Mouse (Mus musculus): ENCODE measurements at regions not wholly inside any gene's neighbourhood (a gene's known extent, or its start where the extent isn't known, plus 50 kb on each side); places are given as distances from the start of the nearest gene placed in this dataset. TPM values are rescaled to one million over a fixed set of nuclear protein-coding genes. Genes with fewer than 3 reads are reported as not detected.
A peak's percentile ranks its signal among the peaks of the same experiment; 100 is the strongest.

DNA sequence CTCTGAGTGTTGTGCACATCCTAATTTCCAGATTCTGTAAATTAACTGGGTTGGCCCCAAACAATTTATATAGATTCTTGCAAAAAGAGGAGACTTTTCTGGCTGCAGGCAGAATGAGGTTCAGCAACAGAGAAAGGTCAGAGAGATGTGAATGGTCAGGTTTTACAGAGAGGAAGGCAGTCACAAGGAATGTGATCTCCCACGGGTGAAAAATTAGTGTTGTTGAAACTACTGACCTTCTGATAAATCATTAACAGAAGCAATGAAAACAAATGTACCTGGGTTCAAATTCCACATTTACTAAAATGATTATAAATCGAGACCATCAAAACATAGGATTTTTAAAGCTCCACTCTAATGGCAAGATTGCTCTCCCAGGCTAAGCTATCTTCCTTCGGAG, 62.5 kb upstream of the Mpdz start:
- no peak for DNase-seq (ENCODE audit: low spot score)
- H3K4me2 ChIP-seq (replicated peaks) = no peak overlapping the region
- no peaks in the 10 kb centered on the region for H3K36me3 ChIP-seq (replicated peaks; ENCODE audit: control insufficient read depth, insufficient read depth)
- no peak overlapping the region for H3K9ac ChIP-seq
- ATAC-seq (ENCODE audit: low FRiP score) = no peak
- no peak overlapping the region for H3K27ac ChIP-seq
- H3K9me3 ChIP-seq (ENCODE audit: control insufficient read depth, low read length) = no peaks in the 10 kb centered on the region
- H3K4me3 ChIP-seq (replicated peaks; ENCODE audit: low read length) = no peak overlapping the region
- H3K27me3 ChIP-seq (ENCODE audit: control insufficient read depth, insufficient read depth, low read length) = no peaks in the 10 kb centered on the region
- WGBS = 72% methylated on average over 3 of the region's 3 CpGs
- H3K4me1 ChIP-seq (replicated peaks; ENCODE audit: control insufficient read depth, insufficient read depth, low read length) = no peaks in the 10 kb centered on the region

DNA sequence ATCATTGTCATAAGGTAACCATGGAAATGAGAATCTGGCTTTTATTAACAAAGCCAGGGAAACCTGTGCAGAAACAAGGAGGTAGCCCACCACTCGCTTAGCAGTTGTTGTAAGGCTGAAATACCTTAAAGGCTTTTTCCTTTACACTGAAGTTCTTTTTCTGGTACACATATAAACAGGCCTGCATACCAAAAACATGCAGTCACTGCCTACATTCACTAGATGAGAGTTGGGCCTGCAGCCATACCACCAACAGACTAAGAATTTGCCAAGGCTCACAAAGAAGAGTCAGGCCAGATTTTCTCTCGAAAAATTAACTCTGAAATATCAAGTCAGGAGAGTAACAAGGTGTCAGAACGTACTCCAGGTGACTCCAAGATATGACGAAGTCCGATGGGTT, 61.3 kb upstream of the Mpdz start:
- DNase-seq (ENCODE audit: low spot score) = no peak
- H3K4me2 ChIP-seq (replicated peaks) = no peak overlapping the region
- no peak overlapping the region for H3K4me3 ChIP-seq (replicated peaks; ENCODE audit: low read length)
- no peaks in the 10 kb centered on the region for H3K36me3 ChIP-seq (replicated peaks; ENCODE audit: control insufficient read depth, insufficient read depth)
- WGBS = 85% methylated on average over 5 of the region's 5 CpGs
- no peak overlapping the region for H3K9ac ChIP-seq
- ATAC-seq (ENCODE audit: low FRiP score) = no peak
- no peaks in the 10 kb centered on the region for H3K27me3 ChIP-seq (ENCODE audit: control insufficient read depth, insufficient read depth, low read length)
- H3K9me3 ChIP-seq (ENCODE audit: control insufficient read depth, low read length) = no peaks in the 10 kb centered on the region
- no peaks in the 10 kb centered on the region for H3K4me1 ChIP-seq (replicated peaks; ENCODE audit: control insufficient read depth, insufficient read depth, low read length)
- no peak overlapping the region for H3K27ac ChIP-seq

DNA sequence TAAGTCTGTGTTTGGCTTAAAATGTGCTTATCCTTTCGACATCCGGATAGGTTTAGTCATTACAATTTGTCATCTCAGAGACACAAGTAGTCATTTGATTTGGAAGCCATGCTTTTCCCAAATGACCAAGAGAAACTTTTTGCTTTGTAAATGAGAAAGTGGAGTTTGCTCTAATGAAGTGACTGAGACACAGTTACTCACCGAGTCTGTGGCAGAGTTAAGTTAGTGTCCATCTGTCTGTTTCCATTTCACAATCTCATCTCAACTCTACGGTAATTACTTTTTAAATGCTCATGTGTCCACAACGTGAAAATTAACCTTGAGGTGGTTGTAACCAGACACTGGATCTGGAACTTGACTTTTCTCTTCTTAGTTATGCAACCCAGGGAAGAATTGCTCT, 59.2 kb upstream of the Mpdz start:
- DNase-seq (ENCODE audit: low spot score) (no peak), ATAC-seq (ENCODE audit: low FRiP score) (no peak)
- Histone ChIP-seq H3K36me3 (replicated peaks; ENCODE audit: control insufficient read depth, insufficient read depth) (no peaks in the 10 kb centered on the region), H3K4me1 (replicated peaks; ENCODE audit: control insufficient read depth, insufficient read depth, low read length) (no peaks in the 10 kb centered on the region), H3K4me3 (replicated peaks; ENCODE audit: low read length) (no peak overlapping the region), H3K9me3 (ENCODE audit: control insufficient read depth, low read length) (no peaks in the 10 kb centered on the region), H3K9ac (no peak overlapping the region), H3K4me2 (replicated peaks) (no peak overlapping the region), H3K27me3 (ENCODE audit: control insufficient read depth, insufficient read depth, low read length) (no peaks in the 10 kb centered on the region), H3K27ac (no peak overlapping the region)
- WGBS = 89% methylated on average over 5 of the region's 5 CpGs

DNA sequence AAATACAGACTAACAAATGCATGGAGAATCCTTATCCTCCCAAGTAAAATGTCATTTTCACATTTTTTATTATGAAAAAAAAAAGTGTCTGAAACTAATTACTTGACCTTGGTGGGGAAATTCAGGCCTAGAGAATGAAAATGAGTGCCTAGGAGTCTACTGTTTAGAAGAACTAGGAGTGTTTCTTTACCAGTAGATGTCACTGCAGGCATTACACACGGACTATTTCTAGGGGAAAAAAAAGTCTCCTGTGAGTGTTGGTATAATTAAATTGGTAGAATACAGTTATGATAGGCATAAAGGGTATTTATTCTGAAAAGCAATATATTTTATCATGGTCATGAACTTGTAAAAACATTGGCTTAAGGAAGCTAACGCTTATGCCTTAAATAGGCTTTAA, 55.5 kb upstream of the Mpdz start:
- WGBS = 53% methylated on average over 2 of the region's 2 CpGs
- Histone ChIP-seq H3K9ac (no peak overlapping the region), H3K27me3 (ENCODE audit: control insufficient read depth, insufficient read depth, low read length) (no peaks in the 10 kb centered on the region), H3K4me1 (replicated peaks; ENCODE audit: control insufficient read depth, insufficient read depth, low read length) (no peaks in the 10 kb centered on the region), H3K27ac (no peak overlapping the region), H3K4me3 (replicated peaks; ENCODE audit: low read length) (no peak overlapping the region), H3K9me3 (ENCODE audit: control insufficient read depth, low read length) (no peaks in the 10 kb centered on the region), H3K4me2 (replicated peaks) (no peak overlapping the region), H3K36me3 (replicated peaks; ENCODE audit: control insufficient read depth, insufficient read depth) (no peaks in the 10 kb centered on the region)
- no peak for ATAC-seq (ENCODE audit: low FRiP score)
- DNase-seq (ENCODE audit: low spot score) = peak; percentile 74

DNA sequence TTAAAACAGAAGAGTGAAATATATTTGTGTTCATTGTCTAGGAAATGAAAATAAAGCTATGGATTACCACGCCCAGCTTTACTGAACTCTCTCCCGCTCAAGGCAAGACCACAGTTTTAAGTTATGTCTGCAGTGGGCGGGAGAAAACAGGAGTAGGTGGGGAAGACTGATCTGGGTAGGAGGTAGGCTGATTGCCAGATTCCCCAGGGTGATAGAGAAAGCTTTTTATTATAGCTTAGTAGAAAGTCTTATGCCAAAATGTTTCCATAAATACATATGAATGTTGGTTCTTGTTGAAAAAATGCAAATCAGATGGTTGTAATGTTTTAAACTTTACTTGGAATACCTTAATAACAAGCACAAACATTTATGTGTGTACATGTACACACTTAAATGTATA, 50.2 kb upstream of the Mpdz start:
- Histone ChIP-seq H3K4me2 (replicated peaks) (no peak overlapping the region), H3K27ac (no peak overlapping the region), H3K9ac (no peak overlapping the region), H3K4me1 (replicated peaks; ENCODE audit: control insufficient read depth, insufficient read depth, low read length) (no peaks in the 10 kb centered on the region), H3K9me3 (ENCODE audit: control insufficient read depth, low read length) (no peaks in the 10 kb centered on the region), H3K36me3 (replicated peaks; ENCODE audit: control insufficient read depth, insufficient read depth) (no peaks in the 10 kb centered on the region), H3K27me3 (ENCODE audit: control insufficient read depth, insufficient read depth, low read length) (no peaks in the 10 kb centered on the region), H3K4me3 (replicated peaks; ENCODE audit: low read length) (no peak overlapping the region)
- DNase-seq (ENCODE audit: low spot score) (no peak), ATAC-seq (ENCODE audit: low FRiP score) (no peak)
- WGBS = 78% methylated on average over 3 of the region's 3 CpGs

Small RNA genes lying in the stretch of these regions (microRNA-seq; reads per million reads assigned to microRNA genes)
- gene Gm22402 = not detected
